Mouse (Mus musculus) hindbrain, embryonic 13.5 days (tissue): ENCODE results near the gene Acox3. TPM values are rescaled to one million over a fixed set of nuclear protein-coding genes. Genes with fewer than 3 reads are reported as not detected.

Experiments used
- ATAC-seq: fragments of 200-750 bp; cut with Nextera tagmentation; 2 replicates; pipeline ENCODE4 v1.8.0; 2017; ENCODE audit warnings: moderate TSS enrichment; ENCODE audit not compliant: low FRiP score
- H3K27ac ChIP-seq: fragments of 300-500 bp; sonication (generic); 2 replicates; pipeline ENCODE4 v1.5.1; 2015; ENCODE audit warnings: inconsistent platforms, mild to moderate bottlenecking, moderate library complexity
- H3K27me3 ChIP-seq: fragments of 300-500 bp; sonication (generic); 2 replicates; pipeline ENCODE4 v1.6.1; 2015; ENCODE audit warnings: mild to moderate bottlenecking, inconsistent platforms
- H3K36me3 ChIP-seq: fragments of 300-500 bp; sonication (generic); 2 replicates; pipeline ENCODE4 v1.6.1; 2015; ENCODE audit warnings: mild to moderate bottlenecking, inconsistent platforms
- H3K4me1 ChIP-seq: fragments of 300-500 bp; sonication (generic); replicated peaks from 2 replicates; pipeline ENCODE4 v1.6.1; 2015; ENCODE audit warnings: inconsistent platforms
- H3K4me2 ChIP-seq: fragments of 300-500 bp; sonication (generic); 2 replicates; pipeline ENCODE4 v1.6.1; 2015; ENCODE audit warnings: inconsistent platforms, mild to moderate bottlenecking, moderate library complexity
- H3K4me3 ChIP-seq: fragments of 300-500 bp; sonication (generic); 2 replicates; pipeline ENCODE4 v1.5.1; 2015; ENCODE audit warnings: mild to moderate bottlenecking, inconsistent platforms
- H3K9ac ChIP-seq: fragments of 300-500 bp; sonication (generic); 2 replicates; pipeline ENCODE4 v1.6.1; 2015; ENCODE audit warnings: mild to moderate bottlenecking, inconsistent platforms
- H3K9me3 ChIP-seq: fragments of 300-500 bp; sonication (generic); 2 replicates; pipeline ENCODE4 v1.6.1; 2016; ENCODE audit warnings: inconsistent platforms
- WGBS: fragments of 180-500 bp; shearing (Covaris S2); methylation state at CpG from one replicate; pipeline ENCODE4 v1.1.7; 2015; 5-methylcytosine and 5-hydroxymethylcytosine counted together
- polyA plus RNA-seq: library from polyadenylated mRNA; unstranded; fragments of >200 nt; fragmentation: Nextera tagmentation; extraction: Ambion mirVana; gene quantifications from 2 replicates; pipeline ENCODE4 v1.2.1, GENCODE M21; 2015

Gene Acox3
- polyA plus RNA-seq, 1 experiment from 2014 or later, result 16.0 TPM

- no peaks in the 10 kb centered on the region for H3K9me3 ChIP-seq
- 65% methylated on average over 4 of the region's 4 CpGs for WGBS
- no peaks in the 10 kb centered on the region for H3K27me3 ChIP-seq
- no peak for ATAC-seq
- no peak overlapping the region for H3K9ac ChIP-seq
- H3K27ac ChIP-seq, result no peak overlapping the region
- H3K4me1 ChIP-seq, result 0 out of 2 replicates have a peak, but pooled peaks cover 4% of the 10 kb centered on the region
- H3K4me2 ChIP-seq, result no peak overlapping the region
- no peak overlapping the region for H3K4me3 ChIP-seq
- H3K36me3 ChIP-seq, result no peaks in the 10 kb centered on the region
These were observed 61.2 kb downstream of the Acox3 start for GRCm38 (mm10) chr5:35644082-35644481.

DNA sequence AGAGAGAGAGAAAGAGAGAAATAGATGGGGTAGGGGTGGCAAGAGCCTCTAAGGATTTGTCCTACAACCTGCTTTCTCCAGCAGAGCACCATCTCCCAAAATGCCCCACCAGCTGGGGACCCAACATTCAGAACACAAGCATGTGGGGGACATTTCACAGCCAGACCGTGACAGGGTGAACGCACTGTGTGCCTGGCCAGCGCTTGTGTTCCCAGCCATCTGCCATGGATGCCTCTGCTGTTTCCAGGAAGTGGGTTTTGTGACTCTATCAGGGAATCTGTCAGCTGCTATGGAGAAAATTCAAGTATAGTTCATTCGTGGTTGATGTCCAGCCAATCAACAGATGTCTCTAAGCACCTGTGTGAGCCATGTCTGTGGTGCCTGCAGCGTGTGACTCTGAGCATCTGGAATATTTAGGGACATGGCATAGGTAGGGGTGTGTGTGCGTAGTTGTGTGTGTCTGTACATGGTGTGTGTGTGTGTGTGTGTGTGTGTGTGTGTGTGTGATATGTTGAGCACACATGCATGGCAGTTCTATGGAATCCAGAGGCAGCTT lies 63.2 kb downstream of the Acox3 start:
- H3K27me3 ChIP-seq, result no peaks in the 10 kb centered on the region
- no peaks in the 10 kb centered on the region for H3K36me3 ChIP-seq
- WGBS, result 82% methylated on average over 6 of the region's 6 CpGs
- H3K9ac ChIP-seq, result no peak overlapping the region
- no peak overlapping the region for H3K4me2 ChIP-seq
- H3K9me3 ChIP-seq, result no peaks in the 10 kb centered on the region
- H3K27ac ChIP-seq, result no peak overlapping the region
- no peak overlapping the region for H3K4me3 ChIP-seq
- H3K4me1 ChIP-seq, result 0 out of 2 replicates have a peak, but pooled peaks cover 4% of the 10 kb centered on the region
- ATAC-seq, result no peak

- Histone ChIP-seq H3K9ac (no peak overlapping the region), H3K27ac (no peak overlapping the region), H3K9me3 (no peaks in the 10 kb centered on the region), H3K27me3 (no peaks in the 10 kb centered on the region), H3K36me3 (no peaks in the 10 kb centered on the region), H3K4me3 (no peak overlapping the region), H3K4me1 (0 out of 2 replicates have a peak, but pooled peaks cover 2% of the 10 kb centered on the region), H3K4me2 (no peak overlapping the region)
- ATAC-seq, result no peak
- WGBS, result 87% methylated on average over 1 of the region's 1 CpGs
These were observed 64.1 kb downstream of the Acox3 start for GRCm38 (mm10) chr5:35646927-35647326.

- no peak overlapping the region for H3K4me3 ChIP-seq
- H3K27ac ChIP-seq, result no peak overlapping the region
- no peaks in the 10 kb centered on the region for H3K36me3 ChIP-seq
- no peak overlapping the region for H3K4me2 ChIP-seq
- no peaks in the 10 kb centered on the region for H3K9me3 ChIP-seq
- H3K27me3 ChIP-seq, result no peaks in the 10 kb centered on the region
- no peak for ATAC-seq
- no peaks in the 10 kb centered on the region for H3K4me1 ChIP-seq
- WGBS, result 71% methylated on average over 4 of the region's 4 CpGs
- H3K9ac ChIP-seq, result no peak overlapping the region
These were observed 64.7 kb downstream of the Acox3 start for GRCm38 (mm10) chr5:35647562-35647961.

DNA sequence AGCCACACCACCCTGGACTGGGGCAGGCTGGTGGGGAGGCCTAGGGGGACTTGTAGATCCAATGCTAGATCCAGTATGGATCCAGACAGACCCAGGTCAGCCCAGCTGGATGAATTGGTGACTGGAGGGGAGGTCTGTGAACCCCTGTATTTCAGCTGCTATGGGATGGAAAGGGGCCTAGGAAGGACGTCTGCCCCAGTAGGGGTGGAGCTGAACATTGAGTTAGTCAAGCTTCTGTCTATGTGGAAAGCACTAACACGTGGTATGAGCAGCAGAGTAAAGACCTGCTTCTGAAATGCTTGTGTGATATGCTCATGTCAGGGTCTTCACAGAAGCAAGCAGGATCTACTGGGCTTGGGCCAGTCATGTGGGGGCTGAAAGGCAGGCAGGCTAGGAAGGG lies 65.4 kb downstream of the Acox3 start:
- Histone ChIP-seq H3K9ac (no peak overlapping the region), H3K36me3 (no peaks in the 10 kb centered on the region), H3K4me2 (no peak overlapping the region), H3K27ac (no peak overlapping the region), H3K9me3 (no peaks in the 10 kb centered on the region), H3K4me1 (no peaks in the 10 kb centered on the region), H3K27me3 (no peaks in the 10 kb centered on the region), H3K4me3 (no peak overlapping the region)
- 70% methylated on average over 2 of the region's 2 CpGs for WGBS
- ATAC-seq, result no peak

DNA sequence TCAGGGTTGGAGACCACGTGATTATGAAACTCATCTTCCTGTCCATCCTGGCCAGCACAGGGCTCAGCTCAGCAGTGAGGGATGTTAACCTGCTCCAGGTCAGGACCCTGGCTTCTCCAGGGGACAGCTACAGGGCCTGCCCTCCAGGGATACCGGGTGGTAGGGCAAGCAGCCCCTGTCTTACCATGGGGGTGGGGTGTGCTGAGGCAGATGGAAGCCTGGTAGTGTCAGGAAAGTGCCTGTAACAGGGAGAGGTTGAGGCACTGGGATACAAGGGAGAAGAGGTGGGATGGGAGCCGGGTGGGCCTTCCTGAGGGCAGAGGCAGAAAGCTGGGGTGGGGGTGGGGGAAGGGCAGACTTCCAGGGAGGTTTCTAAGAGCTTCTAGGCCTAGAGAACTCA lies 69.5 kb downstream of the Acox3 start:
- Histone ChIP-seq H3K27ac (no peak overlapping the region), H3K9ac (no peak overlapping the region), H3K4me2 (no peak overlapping the region), H3K4me3 (no peak overlapping the region), H3K36me3 (no peaks in the 10 kb centered on the region), H3K27me3 (no peaks in the 10 kb centered on the region), H3K4me1 (no peaks in the 10 kb centered on the region), H3K9me3 (no peaks in the 10 kb centered on the region)
- WGBS, result 81% methylated on average over 3 of the region's 3 CpGs
- ATAC-seq, result no peak

GRCm38 (mm10) chr5:35652872-35653271 lies 70.0 kb downstream of the Acox3 start:
- Histone ChIP-seq H3K9me3 (no peaks in the 10 kb centered on the region), H3K4me2 (no peak overlapping the region), H3K4me1 (no peaks in the 10 kb centered on the region), H3K27me3 (no peaks in the 10 kb centered on the region), H3K9ac (no peak overlapping the region), H3K4me3 (no peak overlapping the region), H3K27ac (no peak overlapping the region), H3K36me3 (no peaks in the 10 kb centered on the region)
- 86% methylated on average over 13 of the region's 13 CpGs for WGBS
- no peak for ATAC-seq

DNA sequence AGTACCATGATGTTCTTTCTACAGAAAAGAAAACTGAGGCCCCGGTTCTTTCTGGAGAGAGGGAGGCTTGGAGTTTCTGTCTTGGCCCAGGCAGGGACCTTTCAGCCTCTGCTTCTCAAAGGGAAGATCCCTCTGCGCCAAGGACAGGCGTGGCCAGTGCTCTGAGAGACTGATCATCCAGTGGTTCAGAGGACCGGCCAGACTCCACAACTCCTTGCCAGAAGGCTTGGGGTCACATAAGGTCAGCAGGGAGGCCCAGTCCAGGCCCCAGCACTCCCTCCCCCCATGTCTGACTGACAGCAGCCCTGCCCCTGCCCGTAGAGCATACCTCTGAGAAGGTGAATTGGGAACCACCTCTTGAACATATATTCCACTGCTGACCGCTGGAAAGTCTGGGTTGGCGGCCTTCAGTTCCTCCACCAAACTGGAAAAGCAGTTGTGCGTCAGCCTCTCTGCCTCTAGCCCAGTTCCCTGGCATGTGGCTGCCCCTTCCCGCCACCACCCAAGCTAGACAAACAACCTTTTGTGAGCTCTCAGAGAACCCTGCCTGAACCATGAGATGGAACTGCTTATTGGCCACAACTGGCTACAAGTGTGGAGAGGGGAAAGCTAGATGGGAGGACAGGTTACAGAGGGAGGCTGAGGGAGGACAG lies 71.0 kb downstream of the Acox3 start:
- Histone ChIP-seq H3K4me1 (no peaks in the 10 kb centered on the region), H3K9ac (no peak overlapping the region), H3K9me3 (no peaks in the 10 kb centered on the region), H3K4me2 (no peak overlapping the region), H3K27ac (no peak overlapping the region), H3K36me3 (no peaks in the 10 kb centered on the region), H3K4me3 (no peak overlapping the region), H3K27me3 (no peaks in the 10 kb centered on the region)
- no peak for ATAC-seq
- 76% methylated on average over 9 of the region's 9 CpGs for WGBS

- 89% methylated on average over 10 of the region's 10 CpGs for WGBS
- Histone ChIP-seq H3K9me3 (no peaks in the 10 kb centered on the region), H3K27ac (no peak overlapping the region), H3K4me2 (no peak overlapping the region), H3K4me1 (no peaks in the 10 kb centered on the region), H3K9ac (no peak overlapping the region), H3K36me3 (no peaks in the 10 kb centered on the region), H3K4me3 (no peak overlapping the region), H3K27me3 (0 out of 2 replicates have a peak, but pooled peaks cover 3% of the 10 kb centered on the region)
- ATAC-seq, result no peak
These were observed 73.1 kb downstream of the Acox3 start for GRCm38 (mm10) chr5:35655753-35656485.

DNA sequence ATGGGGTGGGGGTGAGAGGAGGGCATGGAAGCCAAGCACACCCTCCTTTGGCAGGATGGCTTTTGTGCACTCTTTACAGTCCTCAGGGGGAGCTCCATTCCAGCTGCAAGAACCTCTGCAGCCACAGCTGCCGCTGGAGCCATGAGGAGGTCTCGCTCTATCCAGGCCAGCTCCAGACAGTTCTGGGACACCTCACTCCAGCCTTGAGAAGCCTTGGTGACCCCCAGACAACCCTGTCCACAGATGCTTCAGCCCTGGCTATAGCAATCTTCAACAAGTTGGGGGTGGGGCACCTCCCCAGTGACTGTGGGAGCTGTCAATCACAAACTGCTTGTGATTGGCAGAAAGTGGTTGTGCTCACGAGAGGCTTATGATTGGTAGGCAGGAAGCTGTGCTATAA lies 76.7 kb downstream of the Acox3 start:
- Histone ChIP-seq H3K4me1 (no peaks in the 10 kb centered on the region), H3K27ac (no peak overlapping the region), H3K4me3 (no peak overlapping the region), H3K9me3 (no peaks in the 10 kb centered on the region), H3K36me3 (no peaks in the 10 kb centered on the region), H3K27me3 (0 out of 2 replicates have a peak, but pooled peaks cover 3% of the 10 kb centered on the region), H3K9ac (no peak overlapping the region), H3K4me2 (no peak overlapping the region)
- WGBS, result 70% methylated on average over 3 of the region's 3 CpGs
- ATAC-seq, result no peak

DNA sequence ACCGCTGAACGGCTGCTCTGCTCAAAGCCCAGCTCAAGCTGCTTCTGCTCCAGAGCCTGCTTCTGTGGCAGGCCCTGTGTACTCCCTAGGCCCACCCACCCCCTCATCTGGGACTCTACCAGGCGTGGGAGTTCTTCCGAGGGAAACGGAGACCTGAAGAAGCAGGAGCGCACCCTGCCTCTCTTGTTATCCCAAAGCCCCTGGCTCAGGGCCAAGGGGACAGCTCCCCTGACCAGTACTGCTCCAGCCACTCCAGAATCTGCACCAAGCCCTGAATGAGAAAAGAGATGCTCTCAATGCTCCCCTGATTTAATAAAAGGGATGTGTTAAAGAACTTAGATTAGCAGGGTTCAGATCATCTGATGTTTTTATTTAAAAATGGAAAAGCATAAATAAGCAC lies 78.4 kb downstream of the Acox3 start:
- ATAC-seq, result no peak
- H3K9ac ChIP-seq, result no peak overlapping the region
- H3K27ac ChIP-seq, result no peak overlapping the region
- H3K4me1 ChIP-seq, result no peaks in the 10 kb centered on the region
- no peak overlapping the region for H3K4me2 ChIP-seq
- H3K36me3 ChIP-seq, result no peaks in the 10 kb centered on the region
- no peaks in the 10 kb centered on the region for H3K9me3 ChIP-seq
- no peak overlapping the region for H3K4me3 ChIP-seq
- 0 out of 2 replicates have a peak, but pooled peaks cover 3% of the 10 kb centered on the region for H3K27me3 ChIP-seq
- WGBS, result 83% methylated on average over 6 of the region's 6 CpGs

DNA sequence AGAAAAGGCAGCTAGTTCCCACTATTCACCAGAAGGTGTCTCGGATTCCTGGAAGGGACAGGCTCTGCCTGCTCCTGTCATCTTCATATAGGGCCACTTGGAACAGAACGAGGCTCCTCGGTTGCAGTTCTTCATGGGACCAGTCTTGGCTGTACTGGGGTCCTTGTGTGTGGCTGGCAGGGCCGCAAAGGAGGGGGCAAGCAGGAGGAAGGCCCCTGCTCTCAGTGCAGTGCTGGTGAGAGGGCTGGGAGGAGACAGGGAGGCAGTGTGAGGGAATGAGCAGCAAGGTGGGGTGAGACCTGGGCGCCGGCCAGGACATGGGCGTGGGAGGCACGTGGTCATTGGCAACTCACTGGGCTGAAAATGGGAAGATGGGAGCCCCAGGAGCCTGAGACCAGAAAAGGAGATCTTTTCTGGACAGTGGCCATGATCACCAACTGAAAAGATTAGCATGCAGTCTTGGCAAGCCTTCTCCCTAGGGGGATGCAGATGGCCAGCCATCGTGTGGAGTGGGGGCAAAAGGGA lies 79.2 kb downstream of the Acox3 start:
- H3K9me3 ChIP-seq, result no peaks in the 10 kb centered on the region
- H3K9ac ChIP-seq, result no peak overlapping the region
- no peak for ATAC-seq
- H3K27me3 ChIP-seq, result 0 out of 2 replicates have a peak, but pooled peaks cover 3% of the 10 kb centered on the region
- 87% methylated on average over 9 of the region's 9 CpGs for WGBS
- no peaks in the 10 kb centered on the region for H3K4me1 ChIP-seq
- H3K4me3 ChIP-seq, result no peak overlapping the region
- H3K4me2 ChIP-seq, result no peak overlapping the region
- H3K27ac ChIP-seq, result no peak overlapping the region
- no peaks in the 10 kb centered on the region for H3K36me3 ChIP-seq
